Mouse (Mus musculus) heart, adult 2 months (tissue): ENCODE data around the gene Casr. TPM values are rescaled to one million over a fixed set of nuclear protein-coding genes. Genes with fewer than 3 reads are reported as not detected.

Experiments used
- DNase-seq, 2 experiments: peaks; one replicate each; pipeline ENCODE4 v3.0.0; 2021
- H3K27ac ChIP-seq: fragments of 200-600 bp; 2 replicates; pipeline ENCODE4 v1.8.1; 2022
- H3K27me3 ChIP-seq: fragments of 200-500 bp; 2 replicates; pipeline ENCODE4 v1.6.1; 2012; ENCODE audit warnings: mild to moderate bottlenecking, low read length, inconsistent platforms, mixed read lengths; ENCODE audit not compliant: control insufficient read depth, insufficient read depth
- H3K36me3 ChIP-seq: fragments of 200-500 bp; 2 replicates; pipeline ENCODE4 v1.6.1; 2012; ENCODE audit warnings: low read length, inconsistent platforms; ENCODE audit not compliant: control insufficient read depth, insufficient read depth
- H3K4me1 ChIP-seq: fragments of 200-500 bp; 2 replicates; pipeline ENCODE4 v1.6.1; 2011; ENCODE audit warnings: low read length; ENCODE audit not compliant: control insufficient read depth, insufficient read depth
- H3K4me3 ChIP-seq: fragments of 200-600 bp; 2 replicates; pipeline ENCODE4 v1.8.1; 2022
- H3K79me2 ChIP-seq: fragments of 200-500 bp; replicated peaks from 2 replicates; pipeline ENCODE4 v1.6.1; 2012; ENCODE audit warnings: mild to moderate bottlenecking, inconsistent platforms, low read length, moderate library complexity, mixed read lengths; ENCODE audit not compliant: control insufficient read depth, insufficient read depth
- H3K9ac ChIP-seq: fragments of 200-500 bp; 2 replicates; pipeline ENCODE4 v1.6.1; 2012; ENCODE audit warnings: low read depth, mild to moderate bottlenecking, control low read depth, inconsistent platforms, low read length, mixed read lengths
- CTCF ChIP-seq: fragments of 200-600 bp; IDR thresholded peaks from 2 replicates; pipeline ENCODE4 v1.8.1; 2022; ENCODE audit warnings: antibody characterized with exemption, mild to moderate bottlenecking, moderate library complexity
- EP300 ChIP-seq: fragments of 200-500 bp; IDR thresholded peaks from 2 replicates; pipeline ENCODE4 v1.6.1; 2011; ENCODE audit warnings: low read depth, low read length, control low read depth; ENCODE audit not compliant: insufficient read depth
- POLR2A ChIP-seq: fragments of 200-500 bp; IDR thresholded peaks from 2 replicates; pipeline ENCODE4 v1.6.1; 2011; ENCODE audit warnings: mild to moderate bottlenecking, low read depth, low read length, control low read depth; ENCODE audit not compliant: insufficient read depth
- WGBS: fragments of 180-500 bp; shearing (Covaris S2); methylation state at CpG from one replicate; pipeline ENCODE4 v1.1.7; 2018; 5-methylcytosine and 5-hydroxymethylcytosine counted together
- intact Hi-C: fragments of 180-260 bp; cut with DNase I; formaldehyde crosslinking; loops from one replicate; pipeline ENCODE4 v1.15.1; 2025
- polyA plus RNA-seq: library from polyadenylated mRNA; depleted of rRNA; stranded (reverse); fragments of >200 nt; gene quantifications from 2 replicates; pipeline ENCODE4 v1.2.3, GENCODE M21; 2012
- total RNA-seq, 2 experiments: library from RNA; stranded (reverse); gene quantifications; 2 replicates each; pipeline ENCODE4 v1.2.3; 2021

The Casr gene
- total and polyA plus RNA-seq, 3 experiments: 0.05 TPM; not detected in 2

- intact Hi-C loops: no loop called here
- H3K36me3 ChIP-seq: no peaks in the 10 kb centered on the region
Observed at GRCm38 (mm10) chr16:36545333-36545732, 16.6 kb downstream of the Casr start.

GRCm38 (mm10) chr16:36543091-36543490, 18.9 kb downstream of the Casr start:
- WGBS: 86% methylated on average over 3 of the region's 3 CpGs
- no peak overlapping the region for H3K4me3 ChIP-seq
- no peak overlapping the region for H3K9ac ChIP-seq
- TF ChIP-seq EP300: no peak
- no peak for TF ChIP-seq CTCF
- TF ChIP-seq POLR2A: no peak
- H3K27me3 ChIP-seq: no peaks in the 10 kb centered on the region
- no peaks in the 10 kb centered on the region for H3K36me3 ChIP-seq
- H3K4me1 ChIP-seq: no peaks in the 10 kb centered on the region
- H3K79me2 ChIP-seq: no peaks in the 10 kb centered on the region
- intact Hi-C loops: no loop called here
- no peak for DNase-seq
- H3K27ac ChIP-seq: no peak overlapping the region

More at GRCm38 (mm10) chr16:36545333-36545732, 16.6 kb downstream of the Casr start:
- WGBS: 83% methylated on average over 4 of the region's 4 CpGs
- no peak overlapping the region for H3K9ac ChIP-seq
- no peak for DNase-seq
- no peaks in the 10 kb centered on the region for H3K27me3 ChIP-seq
- TF ChIP-seq POLR2A: no peak
- no peak for TF ChIP-seq EP300
- no peak for TF ChIP-seq CTCF
- H3K27ac ChIP-seq: no peak overlapping the region
- no peaks in the 10 kb centered on the region for H3K79me2 ChIP-seq
- no peaks in the 10 kb centered on the region for H3K4me1 ChIP-seq
- H3K4me3 ChIP-seq: no peak overlapping the region

GRCm38 (mm10) chr16:36540834-36541233, 21.1 kb downstream of the Casr start:
- Histone ChIP-seq H3K4me3 (no peak overlapping the region), H3K79me2 (no peaks in the 10 kb centered on the region), H3K9ac (no peak overlapping the region), H3K27me3 (no peaks in the 10 kb centered on the region), H3K36me3 (no peaks in the 10 kb centered on the region), H3K4me1 (no peaks in the 10 kb centered on the region), H3K27ac (no peak overlapping the region)
- DNase-seq: no peak
- intact Hi-C loops: no loop called here
- WGBS: 59% methylated on average over 6 of the region's 6 CpGs
- TF ChIP-seq POLR2A (no peak), EP300 (no peak), CTCF (no peak)

- no peak overlapping the region for H3K9ac ChIP-seq
- TF ChIP-seq POLR2A (no peak), EP300 (no peak), CTCF (no peak)
- WGBS: 77% methylated on average over 11 of the region's 11 CpGs
- no peak for DNase-seq
- intact Hi-C loops: no loop called here
- no peak overlapping the region for H3K27ac ChIP-seq
- no peaks in the 10 kb centered on the region for H3K79me2 ChIP-seq
- no peaks in the 10 kb centered on the region for H3K4me1 ChIP-seq
- no peaks in the 10 kb centered on the region for H3K27me3 ChIP-seq
- H3K36me3 ChIP-seq: no peaks in the 10 kb centered on the region
- H3K4me3 ChIP-seq: no peak overlapping the region
Observed at GRCm38 (mm10) chr16:36532981-36533687, 28.8 kb downstream of the Casr start.

- Histone ChIP-seq H3K4me3 (no peak overlapping the region), H3K27me3 (no peaks in the 10 kb centered on the region), H3K79me2 (no peaks in the 10 kb centered on the region), H3K27ac (no peak overlapping the region), H3K9ac (no peak overlapping the region), H3K4me1 (no peaks in the 10 kb centered on the region), H3K36me3 (no peaks in the 10 kb centered on the region)
- TF ChIP-seq EP300 (no peak), POLR2A (no peak), CTCF (no peak)
- no peak for DNase-seq
- intact Hi-C loops: no loop called here
- WGBS: 73% methylated on average over 4 of the region's 4 CpGs
Observed at GRCm38 (mm10) chr16:36532046-36532445, 29.9 kb downstream of the Casr start.

- Histone ChIP-seq H3K4me3 (no peak overlapping the region), H3K9ac (no peak overlapping the region), H3K4me1 (no peaks in the 10 kb centered on the region), H3K36me3 (no peaks in the 10 kb centered on the region), H3K27ac (no peak overlapping the region), H3K27me3 (no peaks in the 10 kb centered on the region), H3K79me2 (no peaks in the 10 kb centered on the region)
- TF ChIP-seq POLR2A (no peak), EP300 (no peak), CTCF (no peak)
- intact Hi-C loops: no loop called here
- WGBS: 48% methylated on average over 5 of the region's 5 CpGs
- DNase-seq: no peak
Observed at GRCm38 (mm10) chr16:36531630-36532029, 30.3 kb downstream of the Casr start.
